Mouse (Mus musculus): Measurements from ENCODE around the gene Zfp523. TPM values are rescaled to one million over a fixed set of nuclear protein-coding genes. Genes with fewer than 3 reads are reported as not detected.
A peak's percentile ranks its signal among the peaks of the same experiment; 100 is the strongest.

Gene Zfp523
- polyA plus RNA-seq, 1 experiment from 2014 or later = 53.9 TPM

GRCm38 (mm10) chr17:28141771-28142699, 34.9 kb upstream of the Zfp523 start, which contains the start of gene Scube3:
Gene Scube3, plus strand, starts transcription at chr17:28142141.
- H3K4me2 ChIP-seq (replicated peaks) = peak within 1 kb of the TSS; percentile 94
- H3K9ac ChIP-seq = peak within 1 kb of the TSS; percentile 88
- H3K27me3 ChIP-seq (replicated peaks) = peaks cover 4% of the 10 kb centered on the region; the same call in 1 of the 2 replicates
- H3K9me3 ChIP-seq = no peaks in the 10 kb centered on the region
- peak within 1 kb of the TSS; percentile 79 for H3K4me3 ChIP-seq
- WGBS = under 1% methylated on average over 82 of the region's 97 CpGs
- H3K36me3 ChIP-seq = no peaks in the 10 kb centered on the region
- H3K4me1 ChIP-seq = peaks cover 59% of the 10 kb centered on the region
- H3K27ac ChIP-seq = peak within 1 kb of the TSS; percentile 89
- peak; percentile 69 for ATAC-seq (ENCODE audit: low FRiP score, low read depth)

GRCm38 (mm10) chr17:28142700-28143610, 34.0 kb upstream of the Zfp523 start:
- no peaks in the 10 kb centered on the region for H3K36me3 ChIP-seq
- under 1% methylated on average over 33 of the region's 33 CpGs for WGBS
- peaks cover 67% of the 10 kb centered on the region for H3K4me1 ChIP-seq
- H3K27me3 ChIP-seq (replicated peaks) = peaks cover 4% of the 10 kb centered on the region; the same call in 1 of the 2 replicates
- ATAC-seq (ENCODE audit: low FRiP score, low read depth) = no peak
- no peaks in the 10 kb centered on the region for H3K9me3 ChIP-seq
- peak overlapping the region; percentile 89 for H3K27ac ChIP-seq
- H3K9ac ChIP-seq = peak overlapping the region; percentile 88
- H3K4me2 ChIP-seq (replicated peaks) = peak overlapping the region; percentile 94
- peak overlapping the region; percentile 79 for H3K4me3 ChIP-seq

GRCm38 (mm10) chr17:28143751-28144150, 33.2 kb upstream of the Zfp523 start:
- WGBS = 2% methylated on average over 9 of the region's 9 CpGs
- Histone ChIP-seq H3K4me1 (peaks cover 71% of the 10 kb centered on the region), H3K27me3 (replicated peaks) (peaks cover 4% of the 10 kb centered on the region; the same call in 1 of the 2 replicates), H3K36me3 (no peaks in the 10 kb centered on the region), H3K27ac (no peak overlapping the region), H3K4me3 (peak overlapping the region; percentile 79), H3K9ac (peak overlapping the region; percentile 88), H3K4me2 (replicated peaks) (peak overlapping the region; percentile 94), H3K9me3 (no peaks in the 10 kb centered on the region)
- ATAC-seq (ENCODE audit: low FRiP score, low read depth) = no peak

GRCm38 (mm10) chr17:28144241-28144640, 32.7 kb upstream of the Zfp523 start:
- ATAC-seq (ENCODE audit: low FRiP score, low read depth) = no peak
- no peaks in the 10 kb centered on the region for H3K36me3 ChIP-seq
- H3K9ac ChIP-seq = peak overlapping the region; percentile 88
- WGBS = 11% methylated on average over 6 of the region's 6 CpGs
- H3K27ac ChIP-seq = no peak overlapping the region
- H3K4me2 ChIP-seq (replicated peaks) = peak overlapping the region; percentile 94
- peak overlapping the region; percentile 79 for H3K4me3 ChIP-seq
- H3K4me1 ChIP-seq = peaks cover 76% of the 10 kb centered on the region
- H3K9me3 ChIP-seq = no peaks in the 10 kb centered on the region
- H3K27me3 ChIP-seq (replicated peaks) = peaks cover 4% of the 10 kb centered on the region; the same call in 1 of the 2 replicates

- Histone ChIP-seq H3K9me3 (no peaks in the 10 kb centered on the region), H3K36me3 (peaks cover 6% of the 10 kb centered on the region), H3K4me3 (no peak overlapping the region), H3K27ac (no peak overlapping the region), H3K4me1 (peaks cover 60% of the 10 kb centered on the region), H3K4me2 (replicated peaks) (no peak overlapping the region), H3K27me3 (replicated peaks) (no peaks in the 10 kb centered on the region), H3K9ac (no peak overlapping the region)
- no peak for ATAC-seq (ENCODE audit: low FRiP score, low read depth)
- WGBS = 80% methylated on average over 3 of the region's 3 CpGs
Measured at GRCm38 (mm10) chr17:28148288-28148687, 28.6 kb upstream of the Zfp523 start.

GRCm38 (mm10) chr17:28149734-28150133, 27.2 kb upstream of the Zfp523 start:
- WGBS = 73% methylated on average over 8 of the region's 8 CpGs
- Histone ChIP-seq H3K36me3 (peaks cover 18% of the 10 kb centered on the region), H3K4me3 (no peak overlapping the region), H3K9me3 (no peaks in the 10 kb centered on the region), H3K27ac (no peak overlapping the region), H3K4me1 (peaks cover 45% of the 10 kb centered on the region), H3K9ac (no peak overlapping the region), H3K27me3 (replicated peaks) (no peaks in the 10 kb centered on the region), H3K4me2 (replicated peaks) (no peak overlapping the region)
- ATAC-seq (ENCODE audit: low FRiP score, low read depth) = no peak

GRCm38 (mm10) chr17:28150456-28150855, 26.5 kb upstream of the Zfp523 start:
- no peak for ATAC-seq (ENCODE audit: low FRiP score, low read depth)
- Histone ChIP-seq H3K4me3 (no peak overlapping the region), H3K9ac (no peak overlapping the region), H3K27me3 (replicated peaks) (no peaks in the 10 kb centered on the region), H3K4me1 (peaks cover 40% of the 10 kb centered on the region), H3K9me3 (no peaks in the 10 kb centered on the region), H3K4me2 (replicated peaks) (no peak overlapping the region), H3K36me3 (peaks cover 25% of the 10 kb centered on the region), H3K27ac (no peak overlapping the region)
- WGBS = 73% methylated on average over 12 of the region's 12 CpGs

GRCm38 (mm10) chr17:28153095-28153494, 23.8 kb upstream of the Zfp523 start:
- Histone ChIP-seq H3K9ac (no peak overlapping the region), H3K4me2 (replicated peaks) (no peak overlapping the region), H3K4me3 (no peak overlapping the region), H3K9me3 (no peaks in the 10 kb centered on the region), H3K4me1 (peaks cover 20% of the 10 kb centered on the region), H3K36me3 (peaks cover 49% of the 10 kb centered on the region), H3K27ac (no peak overlapping the region), H3K27me3 (replicated peaks) (no peaks in the 10 kb centered on the region)
- WGBS = 84% methylated on average over 6 of the region's 6 CpGs
- no peak for ATAC-seq (ENCODE audit: low FRiP score, low read depth)

GRCm38 (mm10) chr17:28154970-28155369, 22.0 kb upstream of the Zfp523 start:
- H3K4me1 ChIP-seq = peaks cover 15% of the 10 kb centered on the region; the same call in 1 of the 2 replicates
- H3K4me2 ChIP-seq (replicated peaks) = no peak overlapping the region
- H3K36me3 ChIP-seq = peaks cover 64% of the 10 kb centered on the region
- H3K9ac ChIP-seq = no peak overlapping the region
- no peak for ATAC-seq (ENCODE audit: low FRiP score, low read depth)
- no peak overlapping the region for H3K27ac ChIP-seq
- WGBS = 87% methylated on average over 8 of the region's 8 CpGs
- no peak overlapping the region for H3K4me3 ChIP-seq
- 0 out of 2 replicates have a peak, but pooled peaks cover 4% of the 10 kb centered on the region for H3K27me3 ChIP-seq (replicated peaks)
- no peaks in the 10 kb centered on the region for H3K9me3 ChIP-seq

- peaks cover 82% of the 10 kb centered on the region for H3K36me3 ChIP-seq
Measured at GRCm38 (mm10) chr17:28160361-28160760, 16.6 kb upstream of the Zfp523 start.

GRCm38 (mm10) chr17:28161310-28161881, 15.5 kb upstream of the Zfp523 start:
- 33% methylated on average over 11 of the region's 11 CpGs for WGBS
- Histone ChIP-seq H3K27me3 (replicated peaks) (0 out of 2 replicates have a peak, but pooled peaks cover 4% of the 10 kb centered on the region), H3K9ac (no peak overlapping the region), H3K4me1 (peaks cover 18% of the 10 kb centered on the region; the same call in 1 of the 2 replicates), H3K36me3 (peaks cover 82% of the 10 kb centered on the region), H3K4me2 (replicated peaks) (no peak overlapping the region), H3K4me3 (no peak overlapping the region), H3K27ac (no peak overlapping the region), H3K9me3 (no peaks in the 10 kb centered on the region)
- ATAC-seq (ENCODE audit: low FRiP score, low read depth) = no peak

More at GRCm38 (mm10) chr17:28160361-28160760, 16.6 kb upstream of the Zfp523 start:
- Histone ChIP-seq H3K9me3 (no peaks in the 10 kb centered on the region), H3K4me1 (peaks cover 20% of the 10 kb centered on the region; the same call in 1 of the 2 replicates), H3K27me3 (replicated peaks) (0 out of 2 replicates have a peak, but pooled peaks cover 4% of the 10 kb centered on the region), H3K4me2 (replicated peaks) (no peak overlapping the region), H3K27ac (no peak overlapping the region), H3K4me3 (no peak overlapping the region), H3K9ac (no peak overlapping the region)
- 31% methylated on average over 10 of the region's 10 CpGs for WGBS
- no peak for ATAC-seq (ENCODE audit: low FRiP score, low read depth)
